Mouse (Mus musculus) stomach, postnatal 0 days (tissue): ENCODE results near the gene 1810055G02Rik.

ENCODE experiments used
- CTCF ChIP-seq: IDR thresholded peaks from 2 replicates; pipeline ENCODE4 v1.5.1; 2016; ENCODE audit warnings: antibody characterized with exemption, low read depth, mild to moderate bottlenecking, moderate library complexity
- EP300 ChIP-seq: optimal IDR thresholded peaks from 2 replicates; pipeline ENCODE3; 2016; ENCODE audit warnings: antibody characterized with exemption

GRCm38 (mm10) chr19:3709013-3709787, 1.1 kb downstream of the 1810055G02Rik start:
- TF ChIP-seq CTCF (no peak), EP300 (no peak)
